8 mouse cellular contexts compared by ENCODE assay signal in the genomic region with DNA sequence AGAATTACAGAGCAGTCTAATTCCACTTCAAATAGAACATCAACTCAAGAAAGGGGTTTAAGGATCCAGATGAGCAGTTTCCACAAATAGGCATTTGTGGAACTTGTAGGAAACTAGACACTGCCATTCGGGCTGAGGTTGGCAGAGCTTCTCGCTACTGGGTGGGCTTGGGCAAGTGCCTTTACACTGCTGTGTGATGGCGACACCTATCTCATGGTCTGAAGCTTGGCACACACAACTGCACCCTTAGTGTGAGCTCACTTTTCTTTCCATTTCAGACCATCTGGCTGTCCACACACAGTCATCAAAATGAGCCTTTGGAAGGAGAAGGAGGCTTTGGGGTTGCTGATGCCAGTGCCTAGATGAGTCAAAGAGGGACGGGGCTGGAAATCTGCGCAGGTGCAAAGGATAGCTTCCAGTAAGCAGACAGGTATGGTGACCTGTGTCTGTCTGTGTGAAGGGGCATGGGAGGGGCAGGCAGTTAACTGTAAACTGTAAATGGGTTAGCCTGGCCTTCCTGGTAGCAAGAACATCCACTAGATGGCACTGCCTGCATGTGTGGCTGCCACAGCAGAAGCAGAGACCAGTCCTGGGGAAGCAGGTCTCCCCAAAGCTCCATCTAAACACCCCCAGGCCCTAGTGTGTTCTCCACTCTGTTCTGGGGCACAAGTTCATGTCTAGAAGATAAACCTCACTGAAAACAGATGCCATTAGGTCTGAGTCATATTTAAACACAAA.
DNase-seq lines count a peak whose midpoint lies in the region; ATAC-seq lines count a peak whose summit lies in the region.
"Had no signal": no experiment of that assay in that cellular context is flagged by ENCODE, and none has a peak within 500 bp of the region (broad histone marks: within the 10 kb centered on the region; RNA-seq: fewer than 3 reads in every experiment).

No protein-coding gene starts in this region.

- DNase-seq in neural tube, embryonic 10.5 days (ENCODE audit: extremely low spot score, low spot score) = peak; percentile 41
- DNase-seq in adrenal gland, postnatal 14 days = peak; percentile 62
- peak; percentile 38 for DNase-seq in embryo, embryonic 9.5 days (ENCODE audit: extremely low spot score)
- DNase-seq in kidney, postnatal 25 days = peak; percentile 69 to 82
- peak; percentile 68 for DNase-seq in lung, postnatal 10 days

- H3K4me3 ChIP-seq in neural tube, embryonic 15.5 days (replicated peaks) = no peak overlapping the region

- no peak for ATAC-seq in neural tube, embryonic 15.5 days (ENCODE audit: low FRiP score)
- no peak for ATAC-seq in granulocyte monocyte progenitor cell, adult 5-6 weeks (replicated peaks; ENCODE audit: poor library complexity, severe bottlenecking)

- H3K27me3 ChIP-seq in neural tube, embryonic 15.5 days (replicated peaks) = no peaks in the 10 kb centered on the region

- no peaks in the 10 kb centered on the region for H3K4me1 ChIP-seq in neural tube, embryonic 15.5 days

- no peak overlapping the region for H3K27ac ChIP-seq in neural tube, embryonic 15.5 days (replicated peaks)
- H3K27ac ChIP-seq: macrophage had no signal

- H3K9ac ChIP-seq in neural tube, embryonic 15.5 days (replicated peaks) = no peak overlapping the region

- no peaks in the 10 kb centered on the region for H3K36me3 ChIP-seq in neural tube, embryonic 15.5 days

- 82% methylated on average over 5 of the region's 5 CpGs for WGBS in neural tube, embryonic 15.5 days

- no peaks in the 10 kb centered on the region for H3K9me3 ChIP-seq in neural tube, embryonic 15.5 days (replicated peaks)

- H3K4me2 ChIP-seq in neural tube, embryonic 15.5 days = no peak overlapping the region
